Mouse (Mus musculus): ENCODE results near the gene Slc29a1. TPM values are rescaled to one million over a fixed set of nuclear protein-coding genes. Genes with fewer than 3 reads are reported as not detected.
"Not testable (repeated sequence)": the region's sequence is repeated elsewhere in the genome, so short reads cannot be mapped to it uniquely, and the experiment has no call there.

The Slc29a1 gene
- polyA plus RNA-seq, 1 experiment from 2014 or later = 53.4 TPM

- Histone ChIP-seq H3K4me3 (peak overlapping the region; percentile 36), H3K4me1 (peaks cover 41% of the 10 kb centered on the region), H3K27me3 (replicated peaks; ENCODE audit: low read depth, poor library complexity, severe bottlenecking) (no peaks in the 10 kb centered on the region; the same call in 1 of the 2 replicates), H3K36me3 (replicated peaks) (no peaks in the 10 kb centered on the region), H3K27ac (replicated peaks) (peak overlapping the region; percentile 30; the same call in 1 of the 2 replicates), H3K9me3 (no peaks in the 10 kb centered on the region)
- 24% methylated on average over 15 of the region's 15 CpGs for WGBS
- DNase-seq (ENCODE audit: low spot score) = peak; percentile 81
These were observed 27.2 kb upstream of the Slc29a1 start for GRCm38 (mm10) chr17:45626577-45627134.

DNA sequence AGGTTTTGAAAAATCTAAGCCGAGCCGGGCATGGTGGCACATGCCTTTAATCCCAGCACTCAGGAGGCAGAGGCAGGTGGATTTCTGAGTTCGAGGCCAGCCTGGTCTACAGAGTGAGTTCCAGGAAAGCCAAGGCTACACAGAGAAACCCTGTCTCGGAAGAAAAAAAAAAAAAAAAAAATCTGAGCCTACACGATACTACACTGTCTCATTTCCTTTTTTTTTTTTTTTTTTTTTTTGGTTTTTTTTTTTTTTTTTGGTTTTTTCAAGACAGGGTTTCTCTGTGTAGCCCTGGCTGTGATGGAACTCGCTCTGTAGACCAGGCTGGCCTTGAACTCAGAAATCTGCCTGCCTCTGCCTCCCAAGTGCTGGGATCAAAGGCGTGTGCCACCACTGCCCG lies 24.0 kb upstream of the Slc29a1 start:
- not testable (repeated sequence) for H3K27me3 ChIP-seq (replicated peaks; ENCODE audit: low read depth, poor library complexity, severe bottlenecking); H3K9me3 ChIP-seq; H3K36me3 ChIP-seq (replicated peaks); DNase-seq (ENCODE audit: low spot score); H3K4me3 ChIP-seq; H3K27ac ChIP-seq (replicated peaks)
- 90% methylated on average over 8 of the region's 8 CpGs for WGBS
- H3K4me1 ChIP-seq = peaks cover 36% of the 10 kb centered on the region

GRCm38 (mm10) chr17:45619386-45620256 lies 20.2 kb upstream of the Slc29a1 start:
- no peaks in the 10 kb centered on the region for H3K36me3 ChIP-seq (replicated peaks)
- H3K4me3 ChIP-seq = peak overlapping the region; percentile 52
- no peaks in the 10 kb centered on the region for H3K27me3 ChIP-seq (replicated peaks; ENCODE audit: low read depth, poor library complexity, severe bottlenecking)
- WGBS = 23% methylated on average over 20 of the region's 20 CpGs
- peak overlapping the region; percentile 82 for H3K27ac ChIP-seq (replicated peaks)
- no peaks in the 10 kb centered on the region for H3K9me3 ChIP-seq
- peaks cover 18% of the 10 kb centered on the region for H3K4me1 ChIP-seq
- DNase-seq (ENCODE audit: low spot score) = no peak

DNA sequence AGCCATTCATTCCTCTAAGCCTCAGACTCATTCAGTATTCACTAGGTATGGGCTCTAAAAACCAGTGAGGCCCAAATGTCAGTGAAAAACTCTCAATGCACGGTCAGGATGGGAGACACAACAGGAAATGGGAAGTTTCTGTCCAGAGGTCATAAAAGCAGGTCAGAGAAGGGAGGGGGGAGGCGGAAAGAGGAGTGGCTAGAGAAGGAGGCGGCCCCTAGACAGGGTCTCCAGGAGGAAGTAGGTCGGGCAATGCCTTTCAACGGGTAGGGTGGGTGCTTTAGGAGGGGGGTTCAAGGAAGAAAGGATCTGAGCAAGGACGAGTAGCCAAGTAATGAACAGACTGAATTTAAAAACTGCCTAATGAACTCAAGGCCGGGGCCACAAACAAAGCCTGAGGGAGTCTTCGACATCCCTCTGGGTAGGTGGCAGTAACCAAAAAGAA lies 19.6 kb upstream of the Slc29a1 start:
- Histone ChIP-seq H3K27ac (replicated peaks) (peak overlapping the region; percentile 82), H3K36me3 (replicated peaks) (no peaks in the 10 kb centered on the region), H3K27me3 (replicated peaks; ENCODE audit: low read depth, poor library complexity, severe bottlenecking) (no peaks in the 10 kb centered on the region), H3K9me3 (no peaks in the 10 kb centered on the region), H3K4me3 (peak overlapping the region; percentile 52), H3K4me1 (peaks cover 18% of the 10 kb centered on the region)
- DNase-seq (ENCODE audit: low spot score) = peak; percentile 60
- 7% methylated on average over 8 of the region's 8 CpGs for WGBS

DNA sequence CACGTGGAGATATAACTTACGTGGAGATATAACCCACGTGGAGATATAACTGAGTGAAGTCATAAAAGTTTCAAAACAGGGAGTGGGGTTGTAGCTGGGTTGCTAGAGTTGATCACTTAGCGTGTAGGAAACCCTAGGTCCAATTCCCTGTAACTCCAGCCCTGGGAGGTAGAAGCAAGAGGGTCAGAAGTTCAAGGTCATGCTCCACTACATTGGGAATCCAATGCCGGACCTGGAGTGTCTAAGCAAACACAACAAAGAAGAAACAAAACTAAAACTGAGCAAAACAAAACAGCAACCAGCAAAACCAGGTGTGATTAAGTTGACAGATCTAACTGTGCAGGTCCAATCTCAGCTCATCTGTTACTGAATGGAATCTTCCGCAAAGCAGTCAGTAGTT lies 18.2 kb upstream of the Slc29a1 start:
- Histone ChIP-seq H3K36me3 (replicated peaks) (no peaks in the 10 kb centered on the region), H3K27ac (replicated peaks) (no peak overlapping the region), H3K4me3 (no peak overlapping the region), H3K4me1 (peaks cover 18% of the 10 kb centered on the region), H3K9me3 (no peaks in the 10 kb centered on the region), H3K27me3 (replicated peaks; ENCODE audit: low read depth, poor library complexity, severe bottlenecking) (no peaks in the 10 kb centered on the region)
- DNase-seq (ENCODE audit: low spot score) = no peak
- WGBS = 90% methylated on average over 6 of the region's 6 CpGs

GRCm38 (mm10) chr17:45616679-45617078 lies 17.3 kb upstream of the Slc29a1 start:
- no peak overlapping the region for H3K4me3 ChIP-seq
- no peaks in the 10 kb centered on the region for H3K9me3 ChIP-seq
- 87% methylated on average over 3 of the region's 3 CpGs for WGBS

DNA sequence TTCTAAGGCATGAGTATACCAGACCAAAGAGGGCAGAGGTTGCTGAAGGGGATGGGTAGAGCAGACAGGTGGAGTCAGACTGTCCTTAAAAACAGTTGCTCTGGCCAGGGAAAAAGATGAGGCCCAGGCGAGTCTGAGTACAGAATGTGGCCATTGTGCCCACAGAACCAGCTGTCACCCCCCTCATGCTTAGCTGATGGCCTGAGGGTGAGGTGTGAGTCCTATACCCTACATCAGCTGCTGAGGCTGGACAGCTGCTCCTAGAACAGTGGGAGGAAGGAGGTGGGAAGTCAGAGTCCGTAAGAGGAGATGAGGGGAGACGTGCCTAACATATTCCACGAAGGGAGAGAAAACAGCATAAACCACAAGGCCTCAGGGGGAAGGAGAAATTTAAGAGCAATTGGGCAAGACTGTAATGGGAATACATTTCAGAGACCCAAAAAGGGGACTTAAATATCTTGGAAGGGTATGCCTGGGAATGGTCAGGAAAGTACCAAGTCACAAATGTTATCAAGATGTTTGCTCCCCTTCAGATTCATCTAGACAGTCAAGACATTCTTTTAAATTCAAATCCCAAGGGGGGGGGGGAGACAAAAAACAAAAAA lies 16.7 kb upstream of the Slc29a1 start:
- Histone ChIP-seq H3K4me3 (no peak overlapping the region), H3K27ac (replicated peaks) (no peak overlapping the region), H3K36me3 (replicated peaks) (no peaks in the 10 kb centered on the region), H3K9me3 (no peaks in the 10 kb centered on the region), H3K4me1 (peaks cover 25% of the 10 kb centered on the region), H3K27me3 (replicated peaks; ENCODE audit: low read depth, poor library complexity, severe bottlenecking) (no peaks in the 10 kb centered on the region)
- no peak for DNase-seq (ENCODE audit: low spot score)
- WGBS = 48% methylated on average over 4 of the region's 4 CpGs

More at GRCm38 (mm10) chr17:45616679-45617078, 17.3 kb upstream of the Slc29a1 start:
- H3K36me3 ChIP-seq (replicated peaks) = no peaks in the 10 kb centered on the region
- H3K4me1 ChIP-seq = peaks cover 24% of the 10 kb centered on the region
- DNase-seq (ENCODE audit: low spot score) = no peak
- no peaks in the 10 kb centered on the region for H3K27me3 ChIP-seq (replicated peaks; ENCODE audit: low read depth, poor library complexity, severe bottlenecking)
- H3K27ac ChIP-seq (replicated peaks) = no peak overlapping the region

GRCm38 (mm10) chr17:45612921-45613320 lies 13.5 kb upstream of the Slc29a1 start:
- no peak overlapping the region for H3K27ac ChIP-seq (replicated peaks)
- peaks cover 19% of the 10 kb centered on the region for H3K4me1 ChIP-seq

DNA sequence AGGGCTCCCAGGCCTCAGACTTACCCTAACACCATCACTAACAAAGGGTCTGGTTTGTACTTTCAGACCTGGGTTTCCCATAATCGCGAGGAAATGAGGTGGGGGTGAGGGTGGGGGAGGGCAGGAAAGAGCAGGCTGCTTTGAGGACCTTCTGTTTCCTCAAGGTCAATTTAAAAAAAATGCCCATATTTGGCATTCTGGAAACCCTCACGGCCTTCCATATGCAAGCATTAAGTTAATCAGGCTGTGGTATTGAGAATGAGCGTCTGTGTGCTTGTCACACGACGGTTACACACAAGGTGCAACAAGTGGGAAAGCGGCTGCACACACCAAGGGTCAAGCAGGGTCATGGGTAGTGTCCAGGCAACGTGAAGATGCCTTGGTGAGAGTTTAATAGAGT lies 12.6 kb upstream of the Slc29a1 start:
- Histone ChIP-seq H3K4me3 (no peak overlapping the region), H3K9me3 (no peaks in the 10 kb centered on the region), H3K36me3 (replicated peaks) (no peaks in the 10 kb centered on the region), H3K27me3 (replicated peaks; ENCODE audit: low read depth, poor library complexity, severe bottlenecking) (no peaks in the 10 kb centered on the region), H3K4me1 (peaks cover 18% of the 10 kb centered on the region), H3K27ac (replicated peaks) (no peak overlapping the region)
- DNase-seq (ENCODE audit: low spot score) = no peak
- 78% methylated on average over 8 of the region's 8 CpGs for WGBS

More at GRCm38 (mm10) chr17:45612921-45613320, 13.5 kb upstream of the Slc29a1 start:
- H3K4me3 ChIP-seq = no peak overlapping the region
- no peaks in the 10 kb centered on the region for H3K9me3 ChIP-seq
- no peaks in the 10 kb centered on the region for H3K27me3 ChIP-seq (replicated peaks; ENCODE audit: low read depth, poor library complexity, severe bottlenecking)
- 87% methylated on average over 7 of the region's 7 CpGs for WGBS
- DNase-seq (ENCODE audit: low spot score) = no peak
- H3K36me3 ChIP-seq (replicated peaks) = no peaks in the 10 kb centered on the region

- 40% methylated on average over 5 of the region's 5 CpGs for WGBS
- no peak for DNase-seq (ENCODE audit: low spot score)
- Histone ChIP-seq H3K36me3 (replicated peaks) (no peaks in the 10 kb centered on the region), H3K4me3 (no peak overlapping the region), H3K27me3 (replicated peaks; ENCODE audit: low read depth, poor library complexity, severe bottlenecking) (no peaks in the 10 kb centered on the region), H3K27ac (replicated peaks) (peak overlapping the region; percentile 63; the same call in 1 of the 2 replicates), H3K9me3 (no peaks in the 10 kb centered on the region), H3K4me1 (peaks cover 18% of the 10 kb centered on the region)
These were observed 10.9 kb upstream of the Slc29a1 start for GRCm38 (mm10) chr17:45610144-45610866.

DNA sequence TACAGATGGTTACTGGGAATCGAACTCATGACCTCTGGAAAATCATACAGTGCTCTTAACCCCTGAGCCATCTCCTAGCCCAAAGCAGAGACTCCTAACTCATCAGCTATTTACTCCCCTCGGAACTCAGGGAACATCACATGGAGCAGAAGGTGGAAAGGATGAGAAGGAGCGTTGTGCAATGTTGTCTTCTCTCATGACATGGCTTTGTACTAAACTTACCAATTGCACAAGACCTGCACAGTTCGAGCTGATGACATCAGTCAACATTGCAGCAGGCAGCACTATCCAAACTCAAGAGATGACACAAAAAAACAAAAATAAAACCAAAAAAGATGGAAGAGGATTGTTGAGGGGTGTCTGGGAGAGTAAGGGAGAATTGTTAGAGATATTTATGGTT lies 9.0 kb upstream of the Slc29a1 start:
- 91% methylated on average over 4 of the region's 4 CpGs for WGBS
- Histone ChIP-seq H3K27me3 (replicated peaks; ENCODE audit: low read depth, poor library complexity, severe bottlenecking) (peaks cover 6% of the 10 kb centered on the region), H3K36me3 (replicated peaks) (no peaks in the 10 kb centered on the region), H3K9me3 (no peaks in the 10 kb centered on the region), H3K4me3 (no peak overlapping the region), H3K4me1 (peaks cover 18% of the 10 kb centered on the region), H3K27ac (replicated peaks) (no peak overlapping the region)
- DNase-seq (ENCODE audit: low spot score) = no peak
